Mouse (Mus musculus) lung, embryonic 14.5 days (tissue): ENCODE measurements at regions not wholly inside any gene's neighbourhood (a gene's known extent, or its start where the extent isn't known, plus 50 kb on each side); places are given as distances from the start of the nearest gene placed in this dataset.

Experiments used
- ATAC-seq: fragments of 200-750 bp; cut with Nextera tagmentation; 2 replicates; pipeline ENCODE4 v1.8.0; 2017; ENCODE audit warnings: mild to moderate bottlenecking, moderate TSS enrichment, moderate library complexity; ENCODE audit not compliant: insufficient read depth
- DNase-seq: peaks from one replicate; pipeline ENCODE4 v3.0.0-alpha.2; 2015
- H3K27ac ChIP-seq: fragments of 300-500 bp; sonication (generic); 2 replicates; pipeline ENCODE4 v1.5.1; 2014; ENCODE audit warnings: low read depth, mild to moderate bottlenecking, moderate library complexity
- H3K27me3 ChIP-seq: fragments of 300-500 bp; sonication (generic); 2 replicates; pipeline ENCODE4 v1.6.1; 2014; ENCODE audit warnings: low read length, control low read depth; ENCODE audit not compliant: insufficient read depth
- H3K36me3 ChIP-seq: fragments of 300-500 bp; sonication (generic); 2 replicates; pipeline ENCODE4 v1.6.1; 2014; ENCODE audit warnings: control low read depth; ENCODE audit not compliant: insufficient read depth
- H3K4me1 ChIP-seq: fragments of 300-500 bp; sonication (generic); 2 replicates; pipeline ENCODE4 v1.6.1; 2014; ENCODE audit warnings: antibody characterized with exemption, control low read depth; ENCODE audit not compliant: insufficient read depth
- H3K4me2 ChIP-seq: fragments of 300-500 bp; sonication (generic); 2 replicates; pipeline ENCODE4 v1.6.1; 2014; ENCODE audit warnings: mild to moderate bottlenecking
- H3K4me3 ChIP-seq: fragments of 300-500 bp; sonication (generic); 2 replicates; pipeline ENCODE4 v1.5.1; 2014; ENCODE audit warnings: low read depth, low read length
- H3K9ac ChIP-seq: fragments of 300-500 bp; sonication (generic); 2 replicates; pipeline ENCODE4 v1.6.1; 2014
- H3K9me3 ChIP-seq: fragments of 300-500 bp; sonication (generic); 2 replicates; pipeline ENCODE4 v1.6.1; 2016; ENCODE audit warnings: low read depth, low read length, control low read depth
- CTCF ChIP-seq: IDR thresholded peaks from 2 replicates; pipeline ENCODE4 v1.5.1; 2016; ENCODE audit warnings: antibody characterized with exemption, low read depth
- WGBS: fragments of 180-500 bp; shearing (Covaris S2); extraction: QIAGEN DNeasy Blood & Tissue Kit; methylation state at CpG from one replicate; pipeline ENCODE4 v1.1.7; 2014; 5-methylcytosine and 5-hydroxymethylcytosine counted together

GRCm38 (mm10) chrX:12950928-12951660, 120.2 kb upstream of the Usp9x start:
- Histone ChIP-seq H3K9ac (no peak overlapping the region), H3K27ac (no peak overlapping the region), H3K4me1 (no peaks in the 10 kb centered on the region), H3K36me3 (no peaks in the 10 kb centered on the region), H3K4me2 (no peak overlapping the region), H3K9me3 (no peaks in the 10 kb centered on the region), H3K4me3 (no peak overlapping the region), H3K27me3 (no peaks in the 10 kb centered on the region)
- peak; percentile 49 for DNase-seq
- ATAC-seq: peak; percentile 35; the same call in 1 of the 2 replicates
- no peak for TF ChIP-seq CTCF
- 51% methylated on average over 7 of the region's 7 CpGs for WGBS

GRCm38 (mm10) chrX:12942451-12942850, 128.8 kb upstream of the Usp9x start:
- DNase-seq: no peak
- H3K27ac ChIP-seq: no peak overlapping the region
- H3K4me3 ChIP-seq: no peak overlapping the region
- no peaks in the 10 kb centered on the region for H3K9me3 ChIP-seq
- no peak overlapping the region for H3K4me2 ChIP-seq
- no peak overlapping the region for H3K9ac ChIP-seq
- ATAC-seq: no peak
- WGBS: 80% methylated on average over 5 of the region's 5 CpGs
- H3K4me1 ChIP-seq: no peaks in the 10 kb centered on the region
- H3K36me3 ChIP-seq: no peaks in the 10 kb centered on the region
- no peaks in the 10 kb centered on the region for H3K27me3 ChIP-seq
- TF ChIP-seq CTCF: no peak

- DNase-seq (peak; percentile 61), ATAC-seq (peak; percentile 79)
- H3K27me3 ChIP-seq: no peaks in the 10 kb centered on the region
- H3K4me2 ChIP-seq: peak overlapping the region; percentile 65
- no peak overlapping the region for H3K27ac ChIP-seq
- no peaks in the 10 kb centered on the region for H3K9me3 ChIP-seq
- H3K36me3 ChIP-seq: no peaks in the 10 kb centered on the region
- H3K9ac ChIP-seq: peak overlapping the region; percentile 45
- no peaks in the 10 kb centered on the region for H3K4me1 ChIP-seq
- 11% methylated on average over 42 of the region's 43 CpGs for whole genome bisulfite sequencing
- no peak for TF ChIP-seq CTCF
- peak overlapping the region; percentile 39 for H3K4me3 ChIP-seq
Measured at GRCm38 (mm10) chrX:12936406-12937172, 134.7 kb upstream of the Usp9x start.

GRCm38 (mm10) chrX:12933294-12933807, 137.9 kb upstream of the Usp9x start:
- 86% methylated on average over 4 of the region's 4 CpGs for WGBS
- no peak overlapping the region for H3K4me2 ChIP-seq
- H3K9ac ChIP-seq: no peak overlapping the region
- no peaks in the 10 kb centered on the region for H3K4me1 ChIP-seq
- no peaks in the 10 kb centered on the region for H3K36me3 ChIP-seq
- no peak for DNase-seq
- no peak overlapping the region for H3K27ac ChIP-seq
- H3K27me3 ChIP-seq: no peaks in the 10 kb centered on the region
- H3K4me3 ChIP-seq: no peak overlapping the region
- no peak for TF ChIP-seq CTCF
- ATAC-seq: no peak
- no peaks in the 10 kb centered on the region for H3K9me3 ChIP-seq

- TF ChIP-seq CTCF: no peak
- Histone ChIP-seq H3K9me3 (no peaks in the 10 kb centered on the region), H3K9ac (no peak overlapping the region), H3K27ac (no peak overlapping the region), H3K36me3 (no peaks in the 10 kb centered on the region), H3K27me3 (no peaks in the 10 kb centered on the region), H3K4me3 (no peak overlapping the region), H3K4me1 (no peaks in the 10 kb centered on the region), H3K4me2 (no peak overlapping the region)
- no peak for DNase-seq
- no peak for ATAC-seq
- 40% methylated on average over 2 of the region's 2 CpGs for WGBS
Measured at GRCm38 (mm10) chrX:12930242-12930641, 141.1 kb upstream of the Usp9x start.

- Histone ChIP-seq H3K27ac (no peak overlapping the region), H3K4me3 (no peak overlapping the region), H3K9ac (no peak overlapping the region), H3K4me1 (no peaks in the 10 kb centered on the region), H3K9me3 (no peaks in the 10 kb centered on the region), H3K4me2 (no peak overlapping the region), H3K27me3 (no peaks in the 10 kb centered on the region), H3K36me3 (no peaks in the 10 kb centered on the region)
- WGBS: 45% methylated on average over 11 of the region's 11 CpGs
- no peak for TF ChIP-seq CTCF
- DNase-seq: no peak
- no peak for ATAC-seq
Measured at GRCm38 (mm10) chrX:12927797-12928589, 143.3 kb upstream of the Usp9x start.
